Mouse (Mus musculus) layer of hippocampus, adult 2 months (tissue): ENCODE measurements around the gene Dlg1. TPM values are rescaled to one million over a fixed set of nuclear protein-coding genes. Genes with fewer than 3 reads are reported as not detected.

ENCODE experiments used
- DNase-seq, 2 experiments: peaks; one replicate each; pipeline ENCODE4 v3.0.0; 2022; ENCODE audit warnings: low spot score in 2 of 2
- H3K27ac ChIP-seq: fragments of 200-600 bp; 2 replicates; pipeline ENCODE4 v1.8.1; 2022
- H3K4me3 ChIP-seq: fragments of 200-600 bp; 2 replicates; pipeline ENCODE4 v1.8.1; 2022; ENCODE audit warnings: mild to moderate bottlenecking
- CTCF ChIP-seq: fragments of 200-600 bp; conservative IDR thresholded peaks from 2 replicates; pipeline ENCODE4 v1.8.1; 2022; ENCODE audit warnings: antibody characterized with exemption, mild to moderate bottlenecking, moderate library complexity
- long read RNA-seq, 2 experiments: library from polyadenylated mRNA; stranded (forward); transcript quantifications; one replicate each; pipeline ENCODE4 v2.0.0; 2021; ENCODE audit warnings: borderline mapping rate in 2 of 2
- total RNA-seq, 2 experiments: library from RNA; stranded (reverse); gene quantifications; 2 replicates each; pipeline ENCODE4 v1.2.3; 2021

Gene Dlg1
- 10 to 100 TPM; 86.2 to 86.4 TPM for total RNA-seq
- long read RNA-seq, experiment 1, full-length matches to known transcripts, result 8 of 30 reads
- long read RNA-seq, experiment 1, partial matches to known transcripts, result 2 of 30 reads
- long read RNA-seq, experiment 1, other reads (novel, unspliced or antisense), result 20 of 30 reads
- long read RNA-seq, experiment 2, full-length matches to known transcripts, result 6 of 48 reads
- long read RNA-seq, experiment 2, partial matches to known transcripts, result 3 of 48 reads
- long read RNA-seq, experiment 2, other reads (novel, unspliced or antisense), result 39 of 48 reads

DNA sequence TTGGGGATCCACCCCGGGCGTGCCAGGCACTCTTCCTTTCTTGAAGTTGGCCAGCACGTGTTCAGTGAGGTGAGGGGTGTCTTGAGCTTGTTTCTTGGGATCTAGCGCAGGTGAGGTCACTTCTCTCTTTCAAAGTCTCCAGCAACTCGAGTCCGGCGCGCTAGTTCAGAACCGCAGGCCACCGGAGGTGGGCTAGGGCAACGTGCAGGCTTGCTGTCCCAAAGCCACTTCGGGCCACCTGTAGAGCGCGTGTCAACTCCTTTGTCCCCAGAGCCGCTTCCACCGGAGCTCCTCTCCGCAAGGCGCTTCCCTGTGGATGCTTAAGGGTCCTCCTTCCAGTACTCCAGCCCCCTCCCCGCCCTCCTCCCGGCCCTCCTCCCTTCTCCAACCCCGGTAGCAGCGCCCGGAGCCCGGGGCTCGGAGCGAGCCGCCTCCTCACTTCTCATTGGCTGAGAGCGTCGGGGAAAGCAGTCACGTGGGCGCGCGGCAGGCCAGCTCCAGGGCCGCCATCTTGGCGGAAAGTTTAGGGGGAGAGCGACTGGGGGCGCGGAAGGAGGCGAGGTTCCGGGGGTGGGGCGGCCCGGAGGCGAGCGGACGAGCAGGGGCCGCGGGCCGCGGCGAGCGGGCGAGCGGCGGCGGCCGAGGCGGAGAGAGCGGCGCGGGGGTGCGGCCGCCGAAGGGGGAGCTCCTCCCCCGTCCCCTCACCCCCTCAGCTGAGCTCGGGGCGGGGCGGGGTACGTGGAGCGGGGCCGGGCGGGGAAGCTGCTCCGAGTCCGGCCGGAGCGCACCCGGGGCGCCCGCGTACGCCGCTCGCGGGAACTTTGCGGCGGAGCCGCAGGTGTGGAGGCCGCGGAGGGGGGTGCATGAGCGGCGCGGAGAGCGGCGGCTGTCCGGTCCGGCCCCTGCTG is at the start of gene Dlg1:
TSS of gene Dlg1 (plus strand) at position 65 of the 908 bp plus-strand sequence.
- TF ChIP-seq CTCF, result no peak; the same call in 1 of the 2 replicates
- DNase-seq, result peak; percentile 74 to 77
- peak within 1 kb of the TSS; percentile 84 for H3K4me3 ChIP-seq
- H3K27ac ChIP-seq, result peak within 1 kb of the TSS; percentile 85

DNA sequence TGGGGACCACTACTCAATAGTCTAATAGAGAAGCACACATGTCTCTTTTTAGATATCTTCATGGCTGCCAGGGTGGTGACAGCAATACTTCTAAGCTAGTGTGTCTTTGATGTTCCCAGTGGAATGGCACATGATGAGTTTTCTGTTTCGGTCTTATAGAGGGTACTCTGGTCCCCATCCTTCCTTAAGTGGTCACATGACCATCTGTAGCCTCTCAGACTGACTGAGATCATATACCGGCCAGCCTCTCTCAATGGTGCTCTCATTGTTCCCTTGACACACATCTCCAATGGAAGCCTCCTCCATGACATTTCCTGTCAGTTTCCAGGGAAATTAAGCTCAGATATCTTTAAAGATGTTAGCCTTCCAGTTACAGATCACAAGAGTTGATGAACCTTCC is 46.9 kb upstream of the Dlg1 start:
- no peak overlapping the region for H3K4me3 ChIP-seq
- DNase-seq, result no peak

DNA sequence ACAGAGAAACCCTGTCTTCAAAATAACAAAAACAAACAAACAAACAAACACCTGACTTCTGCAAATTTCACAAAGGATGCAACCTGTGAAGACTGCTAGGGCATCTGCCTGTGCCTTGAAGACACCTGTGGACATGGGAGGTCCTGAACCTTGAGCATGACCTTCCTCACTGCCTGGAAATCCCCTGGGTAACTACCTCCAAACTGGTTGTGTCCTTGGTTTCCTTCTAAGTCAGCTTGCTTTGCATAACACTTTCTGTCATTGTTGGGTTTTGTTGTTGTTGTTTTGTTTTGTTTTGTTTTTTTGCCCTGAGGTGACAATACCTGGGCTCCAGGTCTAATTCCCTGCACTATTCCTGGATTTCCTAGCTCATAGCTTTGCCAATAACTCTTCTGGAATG is 46.1 kb upstream of the Dlg1 start:
- TF ChIP-seq CTCF, result no peak
- Histone ChIP-seq H3K4me3 (no peak overlapping the region), H3K27ac (no peak overlapping the region)
- DNase-seq, result no peak

More for the DNA sequence above, 46.9 kb upstream of the Dlg1 start:
- no peak for TF ChIP-seq CTCF
- no peak overlapping the region for H3K27ac ChIP-seq

- no peak for TF ChIP-seq CTCF
- Histone ChIP-seq H3K4me3 (no peak overlapping the region; the same call in 1 of the 2 replicates), H3K27ac (peak overlapping the region; percentile 15; the same call in 1 of the 2 replicates)
- DNase-seq, result peak; percentile 19 to 25
Observed at GRCm38 (mm10) chr16:31617823-31618371, 45.3 kb upstream of the Dlg1 start.

GRCm38 (mm10) chr16:31618671-31619070 is 44.6 kb upstream of the Dlg1 start:
- Histone ChIP-seq H3K4me3 (no peak overlapping the region), H3K27ac (peak overlapping the region; percentile 15)
- no peak for DNase-seq
- TF ChIP-seq CTCF, result no peak; the same call in 1 of the 2 replicates

- no peak for TF ChIP-seq CTCF
- Histone ChIP-seq H3K4me3 (no peak overlapping the region), H3K27ac (no peak overlapping the region)
- no peak for DNase-seq
Observed at GRCm38 (mm10) chr16:31619675-31620335, 43.4 kb upstream of the Dlg1 start.

DNA sequence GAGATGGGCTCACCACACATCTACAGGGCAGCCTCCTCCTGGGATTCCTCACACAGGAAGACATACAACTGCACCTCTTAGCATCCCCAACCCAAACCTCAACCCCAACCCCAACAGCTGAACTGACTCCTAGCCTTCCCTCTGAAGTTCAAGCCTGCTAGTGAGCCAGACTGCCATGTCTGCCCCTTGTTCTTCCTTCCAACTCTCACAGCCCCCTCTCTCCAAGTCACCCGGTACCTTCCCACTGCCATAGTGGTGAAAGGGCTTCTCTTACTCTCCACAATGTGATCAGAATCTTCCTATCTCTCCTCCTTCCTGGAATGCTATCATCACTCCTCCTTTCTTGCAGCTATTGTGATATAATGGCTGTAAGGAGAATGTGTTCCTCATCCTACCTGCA is 40.9 kb upstream of the Dlg1 start:
- TF ChIP-seq CTCF, result no peak
- DNase-seq, result no peak
- no peak overlapping the region for H3K27ac ChIP-seq
- no peak overlapping the region for H3K4me3 ChIP-seq

DNA sequence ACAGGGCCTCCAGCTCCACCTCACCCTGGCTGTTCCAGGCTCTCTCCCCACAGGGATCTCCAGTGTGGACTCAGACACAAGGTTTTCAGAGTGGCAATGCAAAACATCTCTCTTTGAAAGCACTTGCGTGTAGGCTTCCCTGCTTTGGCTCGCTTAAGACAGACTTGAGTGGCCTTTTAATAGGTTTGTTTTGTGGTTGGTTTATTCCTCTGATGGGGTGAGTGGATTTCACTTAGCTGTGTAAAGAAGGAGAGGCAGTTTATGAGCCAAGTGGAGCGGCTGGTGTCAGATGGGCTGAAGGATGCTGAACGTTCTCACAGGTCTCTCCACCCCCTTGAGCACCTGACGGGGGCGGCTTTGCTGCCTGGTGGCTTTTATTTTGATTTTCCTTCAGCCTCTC is 40.1 kb upstream of the Dlg1 start:
- DNase-seq, result no peak
- TF ChIP-seq CTCF, result no peak
- Histone ChIP-seq H3K27ac (no peak overlapping the region), H3K4me3 (no peak overlapping the region)

- TF ChIP-seq CTCF, result no peak
Observed at GRCm38 (mm10) chr16:31624749-31625148, 38.5 kb upstream of the Dlg1 start.

DNA sequence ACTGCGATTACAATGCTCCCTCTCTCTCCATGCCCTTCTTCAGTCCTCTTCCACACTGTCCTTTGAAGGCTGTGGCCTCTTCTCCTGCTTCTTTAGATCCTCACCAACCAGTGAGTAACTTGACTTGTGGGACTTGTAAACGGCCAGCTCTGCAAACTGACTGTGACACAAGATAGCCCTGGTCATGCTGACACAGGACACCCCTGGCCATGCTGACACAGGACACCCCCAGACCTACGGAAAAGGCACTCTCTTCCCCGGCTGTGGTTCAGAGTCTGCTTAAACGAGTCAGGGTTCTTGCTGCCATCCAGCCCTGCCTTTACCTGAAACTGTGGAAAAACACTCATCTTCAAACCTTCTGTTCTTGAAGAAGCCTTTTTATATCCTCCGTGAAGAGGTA is 36.9 kb upstream of the Dlg1 start:
- H3K27ac ChIP-seq, result no peak overlapping the region
- no peak for DNase-seq
- no peak for TF ChIP-seq CTCF
- no peak overlapping the region for H3K4me3 ChIP-seq

More at GRCm38 (mm10) chr16:31624749-31625148, 38.5 kb upstream of the Dlg1 start:
- no peak overlapping the region for H3K4me3 ChIP-seq
- no peak overlapping the region for H3K27ac ChIP-seq
- no peak for DNase-seq

DNA sequence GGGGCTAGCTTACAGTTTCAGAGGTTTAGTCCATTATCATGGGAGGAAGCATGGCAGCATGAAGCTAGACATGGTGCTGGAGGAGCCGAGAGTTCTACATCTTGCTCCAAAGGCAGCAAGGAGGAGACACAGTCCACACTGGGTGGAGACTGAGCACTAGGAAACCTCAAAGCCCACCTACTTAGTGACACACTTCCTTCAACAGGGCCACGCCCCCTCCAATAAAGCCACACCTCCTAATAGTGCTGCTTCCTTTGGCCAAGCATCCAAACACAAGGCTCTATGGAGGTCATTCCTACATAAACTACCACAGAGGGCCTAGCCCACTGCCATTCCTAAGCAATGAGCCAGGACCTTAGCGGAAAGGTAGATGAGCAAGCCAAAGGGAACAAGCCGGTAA is 32.9 kb upstream of the Dlg1 start:
- DNase-seq, result no peak
- Histone ChIP-seq H3K27ac (no peak overlapping the region), H3K4me3 (no peak overlapping the region)
- no peak for TF ChIP-seq CTCF

DNA sequence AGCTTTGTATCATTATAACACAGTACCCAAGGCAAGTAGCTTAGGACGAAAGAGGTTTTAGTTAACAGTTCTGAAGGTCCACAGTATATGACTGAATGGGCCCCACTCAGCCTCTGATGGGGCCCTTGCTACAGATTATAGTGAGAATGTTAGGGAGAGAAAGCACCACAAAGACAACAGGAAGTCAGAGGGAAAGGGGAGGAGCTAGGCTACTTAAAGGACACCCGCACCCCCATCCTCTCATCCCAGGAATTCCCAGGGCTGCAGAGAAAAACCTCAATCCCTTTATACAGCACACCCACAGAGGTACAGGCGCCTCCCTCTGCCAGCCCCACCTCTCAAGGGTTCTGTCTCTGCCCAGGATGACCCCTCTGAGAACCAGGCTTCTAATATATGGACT is 32.2 kb upstream of the Dlg1 start:
- Histone ChIP-seq H3K27ac (no peak overlapping the region), H3K4me3 (no peak overlapping the region)
- TF ChIP-seq CTCF, result no peak
- DNase-seq, result no peak

DNA sequence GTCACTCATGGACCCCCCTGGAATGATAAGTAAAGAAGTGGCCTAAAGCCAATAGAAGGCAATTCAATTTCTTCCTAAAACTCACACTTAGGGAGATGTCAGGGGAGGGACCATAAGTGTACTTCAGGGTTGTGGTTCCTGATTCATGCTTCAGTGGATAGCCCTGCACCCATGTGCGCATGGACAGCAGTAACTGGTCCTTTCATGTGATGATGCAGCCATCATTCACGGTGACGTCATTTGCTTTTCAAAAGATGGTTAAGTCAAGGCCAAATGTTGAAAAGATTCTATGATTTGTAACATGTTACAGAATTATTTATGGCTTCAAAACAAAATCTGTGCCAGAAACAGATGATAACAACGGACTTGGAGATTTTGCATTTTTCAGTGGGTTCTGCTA is 28.9 kb upstream of the Dlg1 start:
- no peak for DNase-seq

More for the DNA sequence above, 28.9 kb upstream of the Dlg1 start:
- no peak overlapping the region for H3K27ac ChIP-seq
- no peak for TF ChIP-seq CTCF
- no peak overlapping the region for H3K4me3 ChIP-seq
